Mouse (Mus musculus): ENCODE results near the gene Atf6.

- TF ChIP-seq CTCF (IDR thresholded peaks at IDR 0.05; ENCODE audit: insufficient read depth, low read depth, low read length): no peak
- TF ChIP-seq POLR2A (IDR thresholded peaks at IDR 0.05; ENCODE audit: insufficient read depth, low read depth, low read length): no peak
These were observed 24.1 kb upstream of the Atf6 start for GRCm38 (mm10) chr1:170891646-170892045.

Measured in olfactory bulb, adult 2 months (tissue).